Mouse (Mus musculus) MEL (cell line): ENCODE data around the gene Zfp109. TPM values are rescaled to one million over a fixed set of nuclear protein-coding genes. Genes with fewer than 3 reads are reported as not detected.

ENCODE experiments used
- DNase-seq: peaks from one replicate; pipeline ENCODE4 v3.0.0; 2011; ENCODE audit warnings: low read depth, low spot score
- H3K27ac ChIP-seq: 2 replicates; pipeline ENCODE4 v1.5.1; 2012; ENCODE audit warnings: low read depth, mild to moderate bottlenecking, control low read depth, low read length, moderate library complexity; ENCODE audit not compliant: control insufficient read depth
- H3K27me3 ChIP-seq, 2 experiments: fragments of 150-350 bp in 1 of 2; sonication (generic) in 1 of 2; 2 replicates each; pipeline ENCODE4 v1.6.1; 2012; ENCODE audit warnings: low read length in 2 of 2, mild to moderate bottlenecking in 2 of 2, improper control_type of control experiment in 1 of 2, moderate library complexity in 1 of 2; ENCODE audit not compliant: insufficient read depth in 2 of 2, control insufficient read depth in 1 of 2
- H3K36me3 ChIP-seq, 2 experiments: 2 replicates each; pipeline ENCODE4 v1.6.1; 2012 to 2014; ENCODE audit warnings: low read length in 2 of 2, improper control_type of control experiment in 1 of 2, inconsistent platforms in 1 of 2, mild to moderate bottlenecking in 1 of 2; ENCODE audit not compliant: insufficient read depth in 2 of 2, control insufficient read depth in 1 of 2
- H3K4me1 ChIP-seq, 2 experiments: fragments of 150-350 bp in 1 of 2; sonication (generic) in 1 of 2; 2 replicates each; pipeline ENCODE4 v1.6.1; 2012; ENCODE audit warnings: low read length in 2 of 2, improper control_type of control experiment in 1 of 2, mild to moderate bottlenecking in 1 of 2; ENCODE audit not compliant: insufficient read depth in 2 of 2, control insufficient read depth in 1 of 2
- H3K4me3 ChIP-seq, 2 experiments: fragments of 150-350 bp in 1 of 2; sonication (generic) in 1 of 2; 2 replicates each; pipeline ENCODE4 v1.5.1; 2012; ENCODE audit warnings: low read depth in 2 of 2, low read length in 2 of 2, mild to moderate bottlenecking in 2 of 2, moderate library complexity in 2 of 2, control low read depth in 1 of 2, improper control_type of control experiment in 1 of 2; ENCODE audit not compliant: control insufficient read depth in 1 of 2, insufficient read depth in 1 of 2
- H3K79me2 ChIP-seq: 2 replicates; pipeline ENCODE4 v1.6.1; 2012; ENCODE audit warnings: mild to moderate bottlenecking, low read length, moderate library complexity; ENCODE audit not compliant: control insufficient read depth, poor library complexity, insufficient read depth
- H3K9ac ChIP-seq: 2 replicates; pipeline ENCODE4 v1.6.1; 2012; ENCODE audit warnings: low read depth, mild to moderate bottlenecking, control low read depth, low read length, moderate library complexity; ENCODE audit not compliant: control insufficient read depth, poor library complexity, severe bottlenecking
- H3K9me3 ChIP-seq: fragments of 150-350 bp; sonication (generic); replicated peaks from 2 replicates; pipeline ENCODE4 v1.6.1; 2012; ENCODE audit warnings: mild to moderate bottlenecking, low read length, improper control_type of control experiment, moderate library complexity; ENCODE audit not compliant: insufficient read depth
- CHD1 ChIP-seq: IDR thresholded peaks from 2 replicates; pipeline ENCODE4 v1.6.1; 2012; ENCODE audit warnings: low read depth, mild to moderate bottlenecking, inconsistent platforms, low read length, improper control_type of control experiment
- ELF1 ChIP-seq: IDR thresholded peaks from 2 replicates; pipeline ENCODE4 v1.6.1; 2014; ENCODE audit warnings: low read depth, mild to moderate bottlenecking, inconsistent platforms, low read length, improper control_type of control experiment, moderate library complexity
- EP300 ChIP-seq, 2 experiments: IDR thresholded peaks; 2 replicates each; pipeline ENCODE4 v1.6.1; 2011; ENCODE audit warnings: improper control_type of control experiment in 2 of 2, low read length in 2 of 2, low read depth in 1 of 2, mild to moderate bottlenecking in 1 of 2
- ETS1 ChIP-seq: IDR thresholded peaks from 2 replicates; pipeline ENCODE4 v1.6.1; 2012; ENCODE audit warnings: low read depth, mild to moderate bottlenecking, inconsistent platforms, low read length, improper control_type of control experiment, moderate library complexity
- HCFC1 ChIP-seq: IDR thresholded peaks from 2 replicates; pipeline ENCODE4 v1.6.1; 2012; ENCODE audit warnings: low read depth, mild to moderate bottlenecking, inconsistent platforms, low read length, improper control_type of control experiment, moderate library complexity
- MXI1 ChIP-seq: IDR thresholded peaks from 2 replicates; pipeline ENCODE4 v1.6.1; 2011; ENCODE audit warnings: mild to moderate bottlenecking, low read depth, low read length, improper control_type of control experiment
- MYC ChIP-seq: IDR thresholded peaks from 2 replicates; pipeline ENCODE4 v1.6.1; 2011; ENCODE audit warnings: low read depth, mild to moderate bottlenecking, low read length, improper control_type of control experiment, moderate library complexity
- RCOR1 ChIP-seq: IDR thresholded peaks from 2 replicates; pipeline ENCODE4 v1.6.1; 2012; ENCODE audit warnings: low read depth, mild to moderate bottlenecking, inconsistent platforms, low read length, improper control_type of control experiment
- SMC3 ChIP-seq: IDR thresholded peaks from 2 replicates; pipeline ENCODE4 v1.6.1; 2011; ENCODE audit warnings: low read depth, low read length, improper control_type of control experiment
- TCF12 ChIP-seq: IDR thresholded peaks from 2 replicates; pipeline ENCODE4 v1.6.1; 2014; ENCODE audit warnings: low read depth, mild to moderate bottlenecking, inconsistent platforms, low read length, improper control_type of control experiment, moderate library complexity
- UBTF ChIP-seq: IDR thresholded peaks from 2 replicates; pipeline ENCODE4 v1.6.1; 2012; ENCODE audit warnings: low read depth, mild to moderate bottlenecking, inconsistent platforms, low read length, improper control_type of control experiment, moderate library complexity, borderline replicate concordance; ENCODE audit not compliant: insufficient read depth
- USF2 ChIP-seq, 2 experiments: IDR thresholded peaks; 2 replicates each; pipeline ENCODE4 v1.6.1; 2011 to 2012; ENCODE audit warnings: improper control_type of control experiment in 2 of 2, low read length in 2 of 2, borderline replicate concordance in 1 of 2, inconsistent platforms in 1 of 2, low read depth in 1 of 2, mild to moderate bottlenecking in 1 of 2; ENCODE audit not compliant: insufficient read depth in 1 of 2
- ZKSCAN1 ChIP-seq: IDR thresholded peaks from 2 replicates; pipeline ENCODE4 v1.6.1; 2012; ENCODE audit warnings: low read depth, mild to moderate bottlenecking, inconsistent platforms, low read length, improper control_type of control experiment, moderate library complexity
- polyA plus RNA-seq, 2 experiments: library from polyadenylated mRNA; stranded (reverse) in 1 of 2; unstranded in 1 of 2; fragments of >175 nt in 1 of 2; fragments of >200 nt in 1 of 2; gene quantifications; 2 replicates each; pipeline versions ENCODE4 v1.2.1 to v1.2.4; 2012; ENCODE audit warnings: low replicate concordance in 2 of 2, low read depth in 1 of 2; ENCODE audit not compliant: insufficient read length in 2 of 2, insufficient read depth in 1 of 2, missing spikeins in 1 of 2
- total RNA-seq: library from RNA; depleted of rRNA; stranded (reverse); fragments of 300-350 nt; gene quantifications from 2 replicates; pipeline ENCODE4 v1.2.3, GENCODE M21; 2012

The Zfp109 gene
- total and polyA plus RNA-seq, 3 experiments = not detected

DNA sequence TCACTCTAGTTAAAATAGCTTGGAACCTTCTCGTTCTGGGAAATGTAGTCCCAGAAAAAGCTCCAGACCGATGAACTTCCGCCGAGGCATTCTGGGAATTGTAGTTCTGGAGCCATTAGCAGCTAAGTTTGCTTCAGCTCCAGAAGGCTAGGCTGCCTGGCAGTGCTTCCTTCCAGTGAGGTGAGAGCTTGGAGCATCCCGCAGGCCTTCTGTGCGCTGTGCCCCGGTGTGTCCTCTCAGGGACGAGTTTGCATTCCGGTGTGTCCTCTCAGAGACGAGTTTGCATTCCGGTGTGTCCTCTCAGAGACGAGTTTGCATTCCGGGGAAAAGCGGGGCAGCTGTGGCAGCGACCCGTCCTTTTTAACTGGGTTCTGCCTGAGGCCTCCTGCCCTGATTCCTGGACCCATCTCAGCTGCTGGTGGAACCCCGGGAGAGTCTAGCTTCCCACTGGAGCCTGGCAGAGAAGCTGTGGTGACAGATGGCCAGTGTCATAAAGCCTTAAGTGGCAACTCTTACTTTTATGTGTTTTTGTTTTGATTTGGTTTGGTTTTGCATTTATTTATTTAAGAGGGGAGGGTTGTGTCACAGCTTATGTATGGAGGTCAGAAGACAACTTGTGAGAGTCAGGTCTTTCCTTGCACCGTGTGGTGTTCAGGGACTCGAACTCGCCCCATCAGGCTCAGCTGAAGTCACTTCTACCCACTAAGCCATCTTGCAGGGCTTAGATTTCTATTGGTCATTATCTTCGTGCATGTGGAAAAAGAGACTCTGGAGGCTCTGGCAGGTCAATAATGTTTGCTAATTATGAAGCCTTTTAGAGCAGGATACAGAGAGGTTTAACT lies 17.5 kb upstream of the Zfp109 start, which contains the start of gene Zfp108:
Gene Zfp108 (plus strand): TSS at position 162 of the 842 bp plus-strand sequence.
- DNase-seq = no peak
- Histone ChIP-seq H3K9me3 (no peaks in the 10 kb centered on the region), H3K4me1 (no peaks in the 10 kb centered on the region), H3K36me3 (no peaks in the 10 kb centered on the region), H3K9ac (no peak within 1 kb of the TSS), H3K27me3 (no peaks in the 10 kb centered on the region), H3K27ac (no peak within 1 kb of the TSS), H3K79me2 (no peaks in the 10 kb centered on the region), H3K4me3 (no peak within 1 kb of the TSS)
- TF ChIP-seq ELF1 = no peak
- peak; percentile 55 for TF ChIP-seq HCFC1

- TF ChIP-seq MXI1 (no peak), ETS1 (no peak), SMC3 (no peak), MYC (no peak), RCOR1 (no peak), ZKSCAN1 (no peak), UBTF (no peak), USF2 (IDR thresholded peaks at IDR 0.05; ENCODE audit: borderline replicate concordance in 1 of 2, insufficient read depth in 1 of 2, low read depth in 1 of 2, low read length in 2 of 2) (no peak), CHD1 (no peak)
- Histone ChIP-seq H3K36me3 (no peaks in the 10 kb centered on the region), H3K9ac (no peak overlapping the region), H3K27me3 (no peaks in the 10 kb centered on the region), H3K79me2 (no peaks in the 10 kb centered on the region), H3K9me3 (no peaks in the 10 kb centered on the region), H3K4me3 (no peak overlapping the region), H3K4me1 (no peaks in the 10 kb centered on the region), H3K27ac (no peak overlapping the region)
- no peak for DNase-seq
Measured at GRCm38 (mm10) chr7:24253779-24254615, 16.6 kb upstream of the Zfp109 start.

- TF ChIP-seq EP300 (IDR thresholded peaks at IDR 0.05; ENCODE audit: low read depth in 1 of 2, low read length in 2 of 2) = no peak
- TF ChIP-seq TCF12 = no peak
Measured at GRCm38 (mm10) chr7:24211343-24211742, 26.0 kb downstream of the Zfp109 start, which contains the start of gene Zfp111. Gene Zfp111, minus strand, starts transcription at chr7:24211443.

More at GRCm38 (mm10) chr7:24211343-24211742, 26.0 kb downstream of the Zfp109 start, which contains the start of gene Zfp111:
- Histone ChIP-seq H3K9me3 (no peaks in the 10 kb centered on the region), H3K4me1 (no peaks in the 10 kb centered on the region), H3K27ac (no peak within 1 kb of the TSS), H3K27me3 (no peaks in the 10 kb centered on the region), H3K9ac (no peak within 1 kb of the TSS), H3K36me3 (no peaks in the 10 kb centered on the region), H3K4me3 (no peak within 1 kb of the TSS), H3K79me2 (no peaks in the 10 kb centered on the region)
- no peak for DNase-seq
